Mouse (Mus musculus) G1E (cell line): ENCODE data around the gene Rccd1. TPM values are rescaled to one million over a fixed set of nuclear protein-coding genes. Genes with fewer than 3 reads are reported as not detected.
A peak's percentile ranks its signal among the peaks of the same experiment; 100 is the strongest.

Experiments
- ATAC-seq: 2 replicates; pipeline ENCODE4 v1.8.0; 2016; ENCODE audit warnings: mild to moderate bottlenecking; ENCODE audit not compliant: insufficient number of reproducible peaks, poor library complexity, low FRiP score, severe bottlenecking; ENCODE audit errors: extremely low read depth
- DNase-seq: peaks from one replicate; pipeline ENCODE4 v3.0.0; 2012; ENCODE audit warnings: low spot score
- H3K27me3 ChIP-seq: 2 replicates; pipeline ENCODE4 v1.6.1; 2012; ENCODE audit warnings: mild to moderate bottlenecking, low read length, inconsistent platforms; ENCODE audit not compliant: insufficient read depth
- H3K36me3 ChIP-seq: replicated peaks from 2 replicates; pipeline ENCODE3; 2012; ENCODE audit warnings: mild to moderate bottlenecking, inconsistent platforms
- H3K4me1 ChIP-seq: 2 replicates; pipeline ENCODE4 v1.6.1; 2012; ENCODE audit warnings: low read depth, low read length, inconsistent platforms, mixed read lengths; ENCODE audit not compliant: insufficient read depth
- H3K4me3 ChIP-seq: 2 replicates; pipeline ENCODE4 v1.5.1; 2012; ENCODE audit warnings: low read depth, mild to moderate bottlenecking, inconsistent platforms, low read length, moderate library complexity, mixed read lengths
- H3K9me3 ChIP-seq: replicated peaks from 2 replicates; pipeline ENCODE4 v1.6.1; 2012; ENCODE audit warnings: inconsistent platforms
- CTCF ChIP-seq: IDR thresholded peaks from 2 replicates; pipeline ENCODE4 v1.5.1; 2012; ENCODE audit warnings: low read depth, low read length, inconsistent platforms, mixed read lengths
- GATA1 ChIP-seq: IDR thresholded peaks from 2 replicates; pipeline ENCODE4 v1.6.1; 2012; ENCODE audit warnings: borderline replicate concordance, low read length, inconsistent platforms, mixed read lengths
- GATA2 ChIP-seq: IDR thresholded peaks from 2 replicates; pipeline ENCODE4 v1.6.1; 2012; ENCODE audit warnings: low read depth, low read length, inconsistent platforms, borderline replicate concordance
- POLR2AphosphoS5 ChIP-seq: IDR thresholded peaks from 2 replicates; pipeline ENCODE4 v1.6.1; 2012; ENCODE audit warnings: low read depth, low read length, inconsistent platforms; ENCODE audit not compliant: insufficient replicate concordance
- TAL1 ChIP-seq: conservative IDR thresholded peaks from 2 replicates; pipeline ENCODE4 v1.6.1; 2012; ENCODE audit warnings: low read depth, low read length, inconsistent platforms, mixed read lengths
- polyA plus RNA-seq: library from polyadenylated mRNA; stranded (reverse); fragments of >175 nt; gene quantifications from 2 replicates; pipeline ENCODE4 v1.2.3, GENCODE M21; 2012
- total RNA-seq, 2 experiments: library from RNA; stranded (forward) in 1 of 2; stranded (reverse) in 1 of 2; fragments of 200-1000 nt in 1 of 2; fragments of >200 nt in 1 of 2; fragmentation: Nextera tagmentation in 1 of 2; gene quantifications; 2 replicates each; pipeline ENCODE4 v1.2.3; 2014 to 2017

Rccd1 gene
- total and polyA plus RNA-seq, 3 experiments: 14.3 to 27.8 (median 25.8) TPM

GRCm38 (mm10) chr7:80370649-80371040, 46.4 kb upstream of the Rccd1 start:
- Histone ChIP-seq H3K4me1 (peaks cover 69% of the 10 kb centered on the region), H3K27me3 (no peaks in the 10 kb centered on the region; the same call in 1 of the 2 replicates), H3K36me3 (peaks cover 42% of the 10 kb centered on the region), H3K4me3 (peak overlapping the region; percentile 82), H3K9me3 (no peaks in the 10 kb centered on the region)
- peak; percentile 74 for DNase-seq
- no peak for ATAC-seq
- TF ChIP-seq TAL1: no peak
- TF ChIP-seq GATA1: no peak
- no peak for TF ChIP-seq CTCF
- TF ChIP-seq POLR2AphosphoS5: no peak
- no peak for TF ChIP-seq GATA2

- peaks cover 42% of the 10 kb centered on the region for H3K36me3 ChIP-seq
- no peaks in the 10 kb centered on the region for H3K9me3 ChIP-seq
- ATAC-seq (no peak), DNase-seq (no peak)
- H3K4me3 ChIP-seq: peak overlapping the region; percentile 82
- peaks cover 62% of the 10 kb centered on the region for H3K4me1 ChIP-seq
- TF ChIP-seq POLR2AphosphoS5: no peak
- TF ChIP-seq CTCF: no peak
- TF ChIP-seq TAL1: no peak
- TF ChIP-seq GATA2: no peak
- TF ChIP-seq GATA1: no peak
- no peaks in the 10 kb centered on the region; the same call in 1 of the 2 replicates for H3K27me3 ChIP-seq
These were observed 45.7 kb upstream of the Rccd1 start for GRCm38 (mm10) chr7:80369967-80370431.

GRCm38 (mm10) chr7:80369461-80369860, 45.2 kb upstream of the Rccd1 start:
- H3K9me3 ChIP-seq: no peaks in the 10 kb centered on the region
- no peak for ATAC-seq
- no peak for TF ChIP-seq GATA2
- TF ChIP-seq TAL1: no peak
- no peak for TF ChIP-seq CTCF
- H3K27me3 ChIP-seq: no peaks in the 10 kb centered on the region; the same call in 1 of the 2 replicates
- H3K4me3 ChIP-seq: no peak overlapping the region
- H3K36me3 ChIP-seq: peaks cover 47% of the 10 kb centered on the region
- peaks cover 57% of the 10 kb centered on the region for H3K4me1 ChIP-seq
- DNase-seq: no peak

- H3K4me3 ChIP-seq: no peak overlapping the region
- H3K9me3 ChIP-seq: no peaks in the 10 kb centered on the region
- H3K27me3 ChIP-seq: no peaks in the 10 kb centered on the region; the same call in 1 of the 2 replicates
- no peak; the same call in 1 of the 2 replicates for ATAC-seq
- TF ChIP-seq POLR2AphosphoS5 (no peak), TAL1 (no peak), CTCF (no peak), GATA1 (no peak), GATA2 (no peak)
- DNase-seq: no peak
- H3K36me3 ChIP-seq: peaks cover 53% of the 10 kb centered on the region
- peaks cover 50% of the 10 kb centered on the region for H3K4me1 ChIP-seq
These were observed 44.6 kb upstream of the Rccd1 start for GRCm38 (mm10) chr7:80368635-80369421.

GRCm38 (mm10) chr7:80368009-80368408, 43.8 kb upstream of the Rccd1 start:
- H3K4me3 ChIP-seq: no peak overlapping the region
- no peak for TF ChIP-seq GATA2
- no peak for TF ChIP-seq TAL1
- TF ChIP-seq GATA1: no peak
- TF ChIP-seq POLR2AphosphoS5: no peak
- TF ChIP-seq CTCF: no peak
- no peak for ATAC-seq

GRCm38 (mm10) chr7:80367232-80367631, 43.0 kb upstream of the Rccd1 start:
- no peaks in the 10 kb centered on the region; the same call in 1 of the 2 replicates for H3K27me3 ChIP-seq
- no peak overlapping the region for H3K4me3 ChIP-seq
- no peaks in the 10 kb centered on the region for H3K9me3 ChIP-seq
- peaks cover 69% of the 10 kb centered on the region for H3K36me3 ChIP-seq
- DNase-seq: no peak
- peaks cover 35% of the 10 kb centered on the region for H3K4me1 ChIP-seq
- no peak for TF ChIP-seq POLR2AphosphoS5
- TF ChIP-seq TAL1: no peak
- TF ChIP-seq GATA1: no peak
- no peak for TF ChIP-seq GATA2
- TF ChIP-seq CTCF: no peak
- ATAC-seq: no peak

More at GRCm38 (mm10) chr7:80368009-80368408, 43.8 kb upstream of the Rccd1 start:
- H3K36me3 ChIP-seq: peaks cover 62% of the 10 kb centered on the region
- DNase-seq: no peak
- no peaks in the 10 kb centered on the region; the same call in 1 of the 2 replicates for H3K27me3 ChIP-seq
- no peaks in the 10 kb centered on the region for H3K9me3 ChIP-seq
- H3K4me1 ChIP-seq: peaks cover 42% of the 10 kb centered on the region
